Mouse (Mus musculus) neural tube, embryonic 12.5 days (tissue): ENCODE results near the gene Eif2b1. TPM values are rescaled to one million over a fixed set of nuclear protein-coding genes. Genes with fewer than 3 reads are reported as not detected.

Experiments used
- ATAC-seq: fragments of 200-750 bp; cut with Nextera tagmentation; 2 replicates; pipeline ENCODE4 v1.8.0; 2017; ENCODE audit warnings: low read depth, mild to moderate bottlenecking, moderate TSS enrichment, moderate library complexity; ENCODE audit not compliant: low FRiP score
- H3K27ac ChIP-seq: fragments of 300-500 bp; sonication (generic); 2 replicates; pipeline ENCODE4 v1.5.1; 2016
- H3K27me3 ChIP-seq: fragments of 300-500 bp; sonication (generic); replicated peaks from 2 replicates; pipeline ENCODE4 v1.6.1; 2016; ENCODE audit warnings: mild to moderate bottlenecking
- H3K36me3 ChIP-seq: fragments of 300-500 bp; sonication (generic); 2 replicates; pipeline ENCODE4 v1.6.1; 2016; ENCODE audit warnings: mild to moderate bottlenecking
- H3K4me1 ChIP-seq: fragments of 300-500 bp; sonication (generic); 2 replicates; pipeline ENCODE4 v1.6.1; 2016
- H3K4me2 ChIP-seq: fragments of 300-500 bp; sonication (generic); replicated peaks from 2 replicates; pipeline ENCODE4 v1.6.1; 2016; ENCODE audit warnings: mild to moderate bottlenecking
- H3K4me3 ChIP-seq: fragments of 300-500 bp; sonication (generic); 2 replicates; pipeline ENCODE4 v1.5.1; 2016
- H3K9ac ChIP-seq: fragments of 300-500 bp; sonication (generic); 2 replicates; pipeline ENCODE4 v1.6.1; 2016; ENCODE audit warnings: mild to moderate bottlenecking
- H3K9me3 ChIP-seq: fragments of 300-500 bp; sonication (generic); 2 replicates; pipeline ENCODE4 v1.6.1; 2016; ENCODE audit warnings: mild to moderate bottlenecking
- WGBS: fragments of 180-500 bp; shearing (Covaris S2); methylation state at CpG from one replicate; pipeline ENCODE4 v1.1.7; 2016; 5-methylcytosine and 5-hydroxymethylcytosine counted together
- polyA plus RNA-seq: library from polyadenylated mRNA; unstranded; fragments of >200 nt; fragmentation: Nextera tagmentation; extraction: Ambion mirVana; gene quantifications from 2 replicates; pipeline ENCODE4 v1.2.1, GENCODE M21; 2016

Eif2b1 gene
- polyA plus RNA-seq, 1 experiment from 2014 or later, result 76.2 TPM

DNA sequence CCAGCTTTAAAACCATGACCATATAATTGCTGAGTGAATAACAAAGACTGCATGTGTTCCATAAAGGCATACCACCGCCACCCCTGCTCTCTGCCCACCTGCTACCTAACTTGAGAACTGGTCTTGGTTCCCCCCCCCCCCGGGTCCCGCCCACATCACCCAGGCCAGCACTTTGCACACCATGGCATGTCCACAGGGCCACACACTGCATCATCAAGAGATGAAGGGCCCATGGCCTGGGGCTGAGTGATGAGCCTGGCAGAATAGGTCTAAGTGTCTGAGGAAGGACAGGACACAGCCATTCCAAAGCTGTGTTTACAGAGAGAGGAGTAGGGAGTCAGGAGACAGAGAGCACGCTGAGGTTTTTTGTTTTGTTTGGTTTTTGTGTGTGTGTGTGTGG is 50.6 kb downstream of the Eif2b1 start:
- Histone ChIP-seq H3K9ac (no peak overlapping the region), H3K9me3 (no peaks in the 10 kb centered on the region), H3K4me3 (no peak overlapping the region), H3K36me3 (0 out of 2 replicates have a peak, but pooled peaks cover 3% of the 10 kb centered on the region), H3K27ac (no peak overlapping the region), H3K4me1 (peaks cover 38% of the 10 kb centered on the region), H3K27me3 (no peaks in the 10 kb centered on the region), H3K4me2 (peak overlapping the region; percentile 83)
- WGBS, result 67% methylated on average over 4 of the region's 4 CpGs
- no peak for ATAC-seq

GRCm38 (mm10) chr5:124524943-124525342 is 54.0 kb downstream of the Eif2b1 start:
- Histone ChIP-seq H3K4me1 (peaks cover 20% of the 10 kb centered on the region), H3K9me3 (no peaks in the 10 kb centered on the region), H3K4me2 (no peak overlapping the region), H3K27me3 (no peaks in the 10 kb centered on the region), H3K9ac (no peak overlapping the region), H3K27ac (no peak overlapping the region), H3K36me3 (peaks cover 12% of the 10 kb centered on the region), H3K4me3 (no peak overlapping the region)
- ATAC-seq, result no peak
- WGBS, result 96% methylated on average over 5 of the region's 5 CpGs

- H3K9me3 ChIP-seq, result no peaks in the 10 kb centered on the region
- H3K27me3 ChIP-seq, result no peaks in the 10 kb centered on the region
- 0 out of 2 replicates have a peak, but pooled peaks cover under 1% of the 10 kb centered on the region for H3K4me1 ChIP-seq
- ATAC-seq, result no peak
- no peak overlapping the region for H3K4me2 ChIP-seq
- H3K27ac ChIP-seq, result no peak overlapping the region
- no peak overlapping the region for H3K9ac ChIP-seq
- WGBS, result 93% methylated on average over 8 of the region's 8 CpGs
- H3K4me3 ChIP-seq, result no peak overlapping the region
- H3K36me3 ChIP-seq, result peaks cover 16% of the 10 kb centered on the region
Measured at GRCm38 (mm10) chr5:124523032-124523431, 55.9 kb downstream of the Eif2b1 start.

- Histone ChIP-seq H3K27me3 (no peaks in the 10 kb centered on the region), H3K4me2 (no peak overlapping the region), H3K27ac (no peak overlapping the region), H3K4me1 (no peaks in the 10 kb centered on the region), H3K9me3 (no peaks in the 10 kb centered on the region), H3K4me3 (no peak overlapping the region), H3K9ac (no peak overlapping the region), H3K36me3 (peaks cover 16% of the 10 kb centered on the region)
- 88% methylated on average over 4 of the region's 4 CpGs for WGBS
- no peak for ATAC-seq
Measured at GRCm38 (mm10) chr5:124521588-124521987, 57.3 kb downstream of the Eif2b1 start.

Other genes with a start within 250 kb of the Eif2b1 start
- gene Cdk2ap1, start 216.0 kb downstream of the Eif2b1 start, polyA plus RNA-seq, result 293 and 314 TPM in 2 replicates
- 108 and 119 TPM in 2 replicates for gene Sbno1, start 153.1 kb downstream of the Eif2b1 start, polyA plus RNA-seq
- 67.2 and 81.3 TPM in 2 replicates for gene Kmt5a, start 139.2 kb downstream of the Eif2b1 start, polyA plus RNA-seq
- 18.4 and 18.9 TPM in 2 replicates for gene Rilpl2, start 100.8 kb downstream of the Eif2b1 start, polyA plus RNA-seq
- gene Snrnp35, start 96.0 kb downstream of the Eif2b1 start, polyA plus RNA-seq, result 29.5 and 29.6 TPM in 2 replicates
- 18.1 and 19.8 TPM in 2 replicates for gene Rilpl1, start 47.7 kb downstream of the Eif2b1 start, polyA plus RNA-seq
- 389 and 400 TPM in 2 replicates for gene Tmed2, start 38.4 kb downstream of the Eif2b1 start, polyA plus RNA-seq
- 21.9 and 22.0 TPM in 2 replicates for gene Ddx55, start 26.3 kb downstream of the Eif2b1 start, polyA plus RNA-seq
- gene Gtf2h3, start within 50 bp of the Eif2b1 start, polyA plus RNA-seq, result 62.0 and 71.2 TPM in 2 replicates
- 49.3 and 52.1 TPM in 2 replicates for gene Atp6v0a2, start 49.4 kb upstream of the Eif2b1 start, polyA plus RNA-seq
- 0.15 and 0.18 TPM in 2 replicates for gene Dnah10, start 146.0 kb upstream of the Eif2b1 start, polyA plus RNA-seq